Mouse (Mus musculus): ENCODE results near the gene Pja2.

GRCm38 (mm10) chr17:64242898-64243297, 88.8 kb downstream of the Pja2 start:
- TF ChIP-seq POLR2A (IDR thresholded peaks at IDR 0.05; ENCODE audit: borderline replicate concordance, control insufficient read depth, low read depth, low read length) (no peak), CTCF (IDR thresholded peaks at IDR 0.05; ENCODE audit: control insufficient read depth, insufficient read depth, low read length) (no peak)

Data from bone marrow, adult 2 months (tissue).